Mouse (Mus musculus) spleen, adult 18-20 months (tissue): ENCODE measurements around the gene 2210016L21Rik.
A peak's percentile ranks its signal among the peaks of the same experiment; 100 is the strongest.
"Not testable (repeated sequence)": the region's sequence is repeated elsewhere in the genome, so short reads cannot be mapped to it uniquely, and the experiment has no call there.

Source experiments
- DNase-seq, 2 experiments: peaks; one replicate each; pipeline ENCODE4 v3.0.0; 2022; ENCODE audit warnings: mixed read lengths in 2 of 2

2210016L21Rik gene

GRCm38 (mm10) chr5:114942074-114942765, at the start of gene 2210016L21Rik:
Gene 2210016L21Rik (plus strand): TSS chr5:114942158.
- peak; percentile 68 to 75 for DNase-seq

GRCm38 (mm10) chr5:114895542-114895941, 46.4 kb upstream of the 2210016L21Rik start:
- no peak for DNase-seq

GRCm38 (mm10) chr5:114896688-114897373, 45.1 kb upstream of the 2210016L21Rik start, which contains the start of gene Oasl2:
Gene Oasl2 (plus strand): TSS chr5:114896936.
- no peak for DNase-seq

- no peak for DNase-seq
Measured at GRCm38 (mm10) chr5:114897374-114897793, 44.6 kb upstream of the 2210016L21Rik start.

GRCm38 (mm10) chr5:114898857-114899256, 43.1 kb upstream of the 2210016L21Rik start:
- no peak for DNase-seq

- DNase-seq: peak in 1 of 2 experiments; percentile 53
Measured at GRCm38 (mm10) chr5:114902413-114902812, 39.5 kb upstream of the 2210016L21Rik start.

- DNase-seq: no peak
Measured at GRCm38 (mm10) chr5:114908598-114909305, 33.2 kb upstream of the 2210016L21Rik start.

GRCm38 (mm10) chr5:114913686-114914085, 28.3 kb upstream of the 2210016L21Rik start:
- DNase-seq: no peak

DNA sequence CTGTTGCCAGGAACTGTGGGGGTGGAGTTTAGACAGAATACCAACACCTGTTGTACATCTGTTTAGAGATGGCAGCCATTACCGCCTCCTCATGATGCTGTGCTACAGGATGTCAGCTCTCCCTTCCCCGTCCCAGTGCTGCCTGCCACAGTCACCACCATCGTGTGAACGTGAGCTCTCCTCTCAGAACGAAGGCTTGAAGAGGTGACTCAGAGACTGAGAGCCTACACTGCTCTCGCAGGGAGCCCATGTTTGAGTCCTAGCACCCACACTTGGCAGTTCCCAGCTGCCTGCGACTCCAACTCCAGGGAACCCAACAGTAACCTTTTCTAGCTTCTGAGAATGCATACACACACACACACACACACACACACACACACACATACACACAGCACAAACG, 27.1 kb upstream of the 2210016L21Rik start:
- DNase-seq: no peak

DNA sequence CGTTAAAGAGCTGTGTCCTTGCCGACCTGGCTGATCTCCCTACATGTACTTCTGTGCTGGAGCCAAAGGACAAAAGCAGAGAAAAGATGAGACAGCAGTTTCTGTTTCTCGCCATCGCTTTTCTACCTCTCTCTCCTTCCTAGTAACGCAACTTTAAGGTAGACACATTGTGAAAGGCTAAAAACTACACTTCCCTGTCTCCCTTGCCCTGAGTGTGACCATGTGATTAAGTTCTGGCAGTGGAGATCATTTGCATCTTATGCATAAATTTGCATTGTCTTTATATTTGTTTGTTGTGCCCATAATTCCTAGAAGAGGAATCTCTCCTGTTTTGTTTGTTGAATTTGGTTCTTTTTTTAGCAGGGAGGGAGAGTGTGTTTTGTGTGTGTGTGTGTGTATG, 26.1 kb upstream of the 2210016L21Rik start:
- DNase-seq: no peak

- DNase-seq: peak; percentile 56 to 65
Measured at GRCm38 (mm10) chr5:114916777-114917176, 25.2 kb upstream of the 2210016L21Rik start.

GRCm38 (mm10) chr5:114917357-114917756, 24.6 kb upstream of the 2210016L21Rik start:
- DNase-seq: not testable (repeated sequence)

DNA sequence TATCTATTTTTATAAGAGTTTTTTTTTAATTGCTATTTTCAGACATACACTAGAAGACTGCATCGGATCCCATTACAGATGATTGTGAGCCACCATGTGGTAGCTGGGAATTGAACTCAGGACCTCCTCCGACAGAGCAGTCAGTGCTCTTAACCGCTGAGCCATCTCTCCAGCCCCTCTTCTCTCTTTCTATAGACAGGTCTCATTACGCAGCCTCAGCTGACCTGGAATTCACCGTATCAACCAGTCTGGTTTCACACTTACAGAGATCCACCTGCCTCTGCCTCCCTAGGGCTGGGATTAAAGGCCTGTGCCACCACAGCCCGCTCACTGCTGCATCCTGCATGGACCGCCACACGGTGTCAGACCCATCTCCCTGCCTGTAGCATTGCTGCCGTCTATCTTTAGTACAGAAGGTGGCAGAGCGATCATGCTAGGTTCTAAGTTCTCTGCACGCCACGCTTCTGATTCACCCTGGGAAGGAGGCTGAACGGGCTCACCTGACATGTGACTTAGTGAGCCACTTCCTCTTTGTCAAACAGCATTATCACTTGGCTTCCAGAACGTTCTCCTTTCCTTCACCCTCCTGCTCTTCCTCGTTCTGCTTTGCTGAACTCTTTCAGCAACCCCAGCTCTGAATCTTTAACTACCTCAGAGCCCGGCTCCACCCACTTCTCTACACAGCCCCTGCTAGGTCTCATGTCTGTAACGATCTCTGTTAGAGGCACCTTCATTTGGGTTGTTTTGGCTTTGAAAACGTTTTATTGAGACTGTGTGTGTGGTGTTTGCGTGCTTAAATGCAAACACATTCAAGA, 20.2 kb upstream of the 2210016L21Rik start:
- peak; percentile 58 to 70 for DNase-seq

DNA sequence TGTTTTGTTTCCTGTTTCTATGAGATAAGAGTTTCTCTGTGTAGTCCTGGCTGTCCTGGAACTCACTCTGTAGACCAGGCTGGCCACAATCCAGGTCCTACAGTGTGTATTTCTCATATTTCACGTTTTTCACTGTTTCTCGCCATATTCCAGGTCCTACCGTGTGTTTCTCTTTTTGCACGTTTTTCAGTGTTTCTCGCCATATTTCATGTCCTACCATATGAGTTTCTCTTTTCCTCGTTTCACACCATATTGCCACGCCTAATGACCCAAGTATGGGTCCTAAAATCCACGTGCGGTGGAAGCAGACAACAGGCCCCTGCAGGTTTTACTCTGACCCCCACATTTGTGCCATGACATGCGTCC, 19.6 kb upstream of the 2210016L21Rik start:
- no peak for DNase-seq

GRCm38 (mm10) chr5:114922998-114923473, 18.9 kb upstream of the 2210016L21Rik start, which contains the start of gene Oasl1:
Gene Oasl1 (plus strand): TSS chr5:114923240.
- peak; percentile 40 to 65 for DNase-seq

DNA sequence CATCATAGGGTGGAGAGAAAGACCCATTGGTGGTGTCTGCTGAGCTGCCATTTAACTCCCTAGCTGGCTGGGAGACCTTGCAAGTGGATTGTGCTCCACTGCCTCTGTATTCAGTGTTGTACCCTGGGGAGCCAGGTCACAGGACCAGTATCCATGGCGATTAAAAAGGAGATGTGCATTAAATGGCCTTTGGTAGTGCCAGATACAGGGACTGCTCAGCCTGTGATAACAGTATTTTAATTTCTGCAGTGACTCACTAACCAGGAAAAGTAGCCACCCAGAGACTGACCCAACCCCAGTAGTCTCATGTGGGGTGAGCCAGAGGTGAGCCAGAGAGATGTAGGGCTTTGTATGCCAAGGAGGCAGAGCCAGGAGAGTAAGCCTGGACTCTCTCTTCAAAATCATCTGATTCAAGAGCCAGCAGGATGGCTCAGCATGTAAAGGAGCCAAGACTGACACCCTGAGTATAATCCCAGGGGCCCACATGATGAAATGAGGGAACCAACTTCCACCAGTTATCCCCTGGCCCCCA, 15.7 kb upstream of the 2210016L21Rik start:
- DNase-seq: no peak

GRCm38 (mm10) chr5:114926753-114927152, 15.2 kb upstream of the 2210016L21Rik start:
- DNase-seq: no peak

- DNase-seq: no peak
Measured at GRCm38 (mm10) chr5:114931626-114932025, 10.3 kb upstream of the 2210016L21Rik start.

DNA sequence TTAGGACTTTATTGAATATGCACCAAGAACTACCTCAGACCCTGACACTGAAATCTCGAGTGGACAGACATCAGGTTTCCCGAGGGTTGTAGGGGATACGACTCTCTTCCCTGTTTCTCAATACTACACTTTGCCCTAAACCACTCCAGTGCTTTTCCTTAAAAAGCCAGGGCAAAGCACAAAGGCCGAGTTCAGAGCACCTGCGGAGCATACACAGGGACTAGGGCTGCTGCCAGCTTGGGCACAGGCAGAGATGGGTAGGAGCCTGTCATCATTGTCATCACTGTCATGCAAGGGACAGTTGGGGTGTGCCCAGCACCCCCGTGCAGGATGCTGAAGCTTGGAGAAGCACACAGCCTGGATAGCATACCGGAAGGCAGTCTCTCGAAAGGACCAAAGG, 8.8 kb upstream of the 2210016L21Rik start:
- no peak for DNase-seq

GRCm38 (mm10) chr5:114935838-114936237, 6.1 kb upstream of the 2210016L21Rik start:
- DNase-seq: no peak

DNA sequence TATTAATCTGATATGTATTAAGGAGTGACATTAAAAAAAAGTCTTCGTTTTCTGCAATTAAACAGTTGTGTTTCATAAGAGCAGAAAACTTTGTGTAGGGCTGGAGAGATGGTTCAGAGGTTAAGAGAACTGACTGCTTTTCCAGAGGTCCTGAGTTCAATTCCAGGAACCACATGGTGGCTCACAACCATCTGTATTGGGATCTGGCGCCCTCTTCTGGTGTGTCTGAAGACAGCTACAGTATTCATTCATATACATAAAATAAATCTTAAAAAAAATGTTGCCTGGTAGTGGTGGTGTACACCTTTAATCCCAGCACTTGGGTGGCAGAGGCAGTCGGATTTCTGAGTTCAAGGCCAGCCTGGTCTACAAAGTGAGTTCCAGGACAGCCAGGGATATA, 820 bp upstream of the 2210016L21Rik start:
- not testable (repeated sequence) for DNase-seq

DNA sequence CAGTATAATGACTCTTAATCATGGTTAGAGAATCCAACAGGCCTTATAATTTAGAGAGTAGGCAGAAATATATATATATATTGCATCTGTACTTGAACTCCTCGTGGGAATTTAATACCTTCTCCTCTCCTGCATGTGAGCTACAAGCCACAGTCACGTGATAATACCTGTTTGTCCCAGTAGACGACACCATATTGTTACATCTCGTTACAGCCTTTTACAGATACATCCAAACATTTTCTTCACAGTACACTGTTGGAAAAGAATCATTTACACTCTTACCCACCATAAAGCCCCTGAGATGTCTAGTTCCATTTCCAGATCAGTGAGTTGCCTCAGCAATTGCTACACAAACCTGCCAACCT, 790 bp downstream of the 2210016L21Rik start:
- DNase-seq: no peak
